Mouse (Mus musculus) midbrain, embryonic 13.5 days (tissue): Measurements from ENCODE around the gene Zfp219. TPM values are rescaled to one million over a fixed set of nuclear protein-coding genes. Genes with fewer than 3 reads are reported as not detected.

Source experiments
- ATAC-seq: fragments of 200-750 bp; cut with Nextera tagmentation; 2 replicates; pipeline ENCODE4 v1.8.0; 2017; ENCODE audit warnings: mild to moderate bottlenecking, moderate TSS enrichment, moderate library complexity
- H3K27ac ChIP-seq: fragments of 300-500 bp; sonication (generic); 2 replicates; pipeline ENCODE4 v1.5.1; 2015; ENCODE audit warnings: inconsistent platforms, mild to moderate bottlenecking, moderate library complexity
- H3K27me3 ChIP-seq: fragments of 300-500 bp; sonication (generic); 2 replicates; pipeline ENCODE4 v1.6.1; 2015; ENCODE audit warnings: mild to moderate bottlenecking, inconsistent platforms
- H3K36me3 ChIP-seq: fragments of 300-500 bp; sonication (generic); 2 replicates; pipeline ENCODE4 v1.6.1; 2015; ENCODE audit warnings: mild to moderate bottlenecking, inconsistent platforms
- H3K4me1 ChIP-seq: fragments of 300-500 bp; sonication (generic); replicated peaks from 2 replicates; pipeline ENCODE4 v1.6.1; 2015; ENCODE audit warnings: inconsistent platforms
- H3K4me2 ChIP-seq: fragments of 300-500 bp; sonication (generic); replicated peaks from 2 replicates; pipeline ENCODE4 v1.6.1; 2015; ENCODE audit warnings: moderate library complexity, mild to moderate bottlenecking, inconsistent platforms
- H3K4me3 ChIP-seq: fragments of 300-500 bp; sonication (generic); replicated peaks from 2 replicates; pipeline ENCODE4 v1.5.1; 2015; ENCODE audit warnings: mild to moderate bottlenecking, inconsistent platforms
- H3K9ac ChIP-seq: fragments of 300-500 bp; sonication (generic); replicated peaks from 2 replicates; pipeline ENCODE4 v1.6.1; 2015; ENCODE audit warnings: mild to moderate bottlenecking, inconsistent platforms
- H3K9me3 ChIP-seq: fragments of 300-500 bp; sonication (generic); 2 replicates; pipeline ENCODE4 v1.6.1; 2016; ENCODE audit warnings: mild to moderate bottlenecking, inconsistent platforms
- WGBS: fragments of 180-500 bp; shearing (Covaris S2); methylation state at CpG from one replicate; pipeline ENCODE4 v1.1.7; 2015; 5-methylcytosine and 5-hydroxymethylcytosine counted together
- polyA plus RNA-seq: library from polyadenylated mRNA; unstranded; fragments of >200 nt; fragmentation: Nextera tagmentation; extraction: Ambion mirVana; gene quantifications from 2 replicates; pipeline ENCODE4 v1.2.1, GENCODE M21; 2015

Zfp219 gene
- polyA plus RNA-seq, 1 experiment from 2014 or later, result 63.6 TPM

- Histone ChIP-seq H3K9me3 (no peaks in the 10 kb centered on the region), H3K9ac (no peak overlapping the region; the same call in 1 of the 2 replicates), H3K4me1 (peaks cover 66% of the 10 kb centered on the region), H3K4me2 (no peak overlapping the region), H3K27me3 (no peaks in the 10 kb centered on the region), H3K36me3 (no peaks in the 10 kb centered on the region), H3K27ac (peak overlapping the region; percentile 19; the same call in 1 of the 2 replicates), H3K4me3 (no peak overlapping the region)
- no peak for ATAC-seq
- WGBS, result 66% methylated on average over 13 of the region's 13 CpGs
Measured at GRCm38 (mm10) chr14:52016625-52017405, 3.7 kb downstream of the Zfp219 start.

GRCm38 (mm10) chr14:52015445-52016100 lies 5.0 kb downstream of the Zfp219 start, which contains the start of gene Tmem253:
TSS of gene Tmem253 (plus strand) at chr14:52015658.
- 18% methylated on average over 6 of the region's 6 CpGs for WGBS
- H3K9ac ChIP-seq, result peak within 1 kb of the TSS; percentile 90
- H3K4me2 ChIP-seq, result peak within 1 kb of the TSS; percentile 83
- H3K4me1 ChIP-seq, result peaks cover 69% of the 10 kb centered on the region
- H3K36me3 ChIP-seq, result no peaks in the 10 kb centered on the region
- no peaks in the 10 kb centered on the region for H3K27me3 ChIP-seq
- peak within 1 kb of the TSS; percentile 63 for H3K4me3 ChIP-seq
- no peak for ATAC-seq
- H3K27ac ChIP-seq, result peak within 1 kb of the TSS; percentile 99
- no peaks in the 10 kb centered on the region for H3K9me3 ChIP-seq

- Histone ChIP-seq H3K27ac (peak overlapping the region; percentile 99), H3K4me2 (peak overlapping the region; percentile 83), H3K27me3 (no peaks in the 10 kb centered on the region), H3K4me3 (peak overlapping the region; percentile 63), H3K9me3 (no peaks in the 10 kb centered on the region), H3K36me3 (no peaks in the 10 kb centered on the region), H3K4me1 (peaks cover 73% of the 10 kb centered on the region), H3K9ac (peak overlapping the region; percentile 90)
- WGBS, result 1% methylated on average over 19 of the region's 28 CpGs
- no peak for ATAC-seq
Measured at GRCm38 (mm10) chr14:52014761-52015311, 5.7 kb downstream of the Zfp219 start.

- peak overlapping the region; percentile 63 for H3K4me3 ChIP-seq
- no peaks in the 10 kb centered on the region for H3K27me3 ChIP-seq
- H3K36me3 ChIP-seq, result peaks cover 3% of the 10 kb centered on the region
- H3K9me3 ChIP-seq, result no peaks in the 10 kb centered on the region
- peak overlapping the region; percentile 99 for H3K27ac ChIP-seq
- H3K4me1 ChIP-seq, result peaks cover 78% of the 10 kb centered on the region
- peak overlapping the region; percentile 83 for H3K4me2 ChIP-seq
- 0% methylated on average over 4 of the region's 80 CpGs for WGBS
- ATAC-seq, result no peak
- H3K9ac ChIP-seq, result peak overlapping the region; percentile 90
Measured at GRCm38 (mm10) chr14:52014271-52014760, 6.2 kb downstream of the Zfp219 start.

- Histone ChIP-seq H3K27ac (peak overlapping the region; percentile 99), H3K36me3 (peaks cover 9% of the 10 kb centered on the region), H3K4me3 (peak overlapping the region; percentile 63), H3K4me2 (peak overlapping the region; percentile 83), H3K9ac (peak overlapping the region; percentile 90), H3K9me3 (no peaks in the 10 kb centered on the region), H3K27me3 (no peaks in the 10 kb centered on the region), H3K4me1 (peaks cover 78% of the 10 kb centered on the region)
- peak; percentile 3; the same call in 1 of the 2 replicates for ATAC-seq
- 1% methylated on average over 22 of the region's 24 CpGs for WGBS
Measured at GRCm38 (mm10) chr14:52013771-52014219, 6.7 kb downstream of the Zfp219 start.

GRCm38 (mm10) chr14:52013021-52013610 lies 7.4 kb downstream of the Zfp219 start:
- Histone ChIP-seq H3K4me3 (peak overlapping the region; percentile 63), H3K9ac (peak overlapping the region; percentile 90), H3K36me3 (peaks cover 15% of the 10 kb centered on the region), H3K27me3 (no peaks in the 10 kb centered on the region), H3K4me2 (peak overlapping the region; percentile 83), H3K27ac (peak overlapping the region; percentile 99), H3K9me3 (no peaks in the 10 kb centered on the region), H3K4me1 (peaks cover 78% of the 10 kb centered on the region)
- ATAC-seq, result no peak
- WGBS, result 3% methylated on average over 8 of the region's 8 CpGs

GRCm38 (mm10) chr14:52012553-52012952 lies 8.0 kb downstream of the Zfp219 start:
- peaks cover 77% of the 10 kb centered on the region for H3K4me1 ChIP-seq
- no peak for ATAC-seq
- WGBS, result 25% methylated on average over 5 of the region's 5 CpGs
- H3K4me3 ChIP-seq, result peak overlapping the region; percentile 63
- H3K4me2 ChIP-seq, result peak overlapping the region; percentile 83
- peak overlapping the region; percentile 99 for H3K27ac ChIP-seq
- no peaks in the 10 kb centered on the region for H3K27me3 ChIP-seq
- peaks cover 17% of the 10 kb centered on the region for H3K36me3 ChIP-seq
- H3K9me3 ChIP-seq, result no peaks in the 10 kb centered on the region
- peak overlapping the region; percentile 90 for H3K9ac ChIP-seq

- Histone ChIP-seq H3K9me3 (no peaks in the 10 kb centered on the region), H3K4me1 (peaks cover 81% of the 10 kb centered on the region), H3K4me2 (peak overlapping the region; percentile 83), H3K27ac (peak overlapping the region; percentile 99), H3K9ac (peak overlapping the region; percentile 90), H3K36me3 (peaks cover 21% of the 10 kb centered on the region), H3K27me3 (no peaks in the 10 kb centered on the region), H3K4me3 (peak overlapping the region; percentile 63)
- WGBS, result 54% methylated on average over 4 of the region's 4 CpGs
- ATAC-seq, result no peak
Measured at GRCm38 (mm10) chr14:52012085-52012484, 8.4 kb downstream of the Zfp219 start.

- Histone ChIP-seq H3K4me1 (peaks cover 81% of the 10 kb centered on the region), H3K4me3 (peak overlapping the region; percentile 47), H3K9ac (peak overlapping the region; percentile 90; the same call in 1 of the 2 replicates), H3K4me2 (peak overlapping the region; percentile 83), H3K27ac (peak overlapping the region; percentile 99), H3K9me3 (no peaks in the 10 kb centered on the region), H3K27me3 (no peaks in the 10 kb centered on the region), H3K36me3 (peaks cover 25% of the 10 kb centered on the region)
- 24% methylated on average over 1 of the region's 1 CpGs for WGBS
- no peak for ATAC-seq
Measured at GRCm38 (mm10) chr14:52011683-52012082, 8.8 kb downstream of the Zfp219 start.

GRCm38 (mm10) chr14:52010446-52011111 lies 10.0 kb downstream of the Zfp219 start:
- Histone ChIP-seq H3K27me3 (no peaks in the 10 kb centered on the region), H3K27ac (peak overlapping the region; percentile 99), H3K9ac (peak overlapping the region; percentile 90), H3K4me2 (peak overlapping the region; percentile 83), H3K4me1 (peaks cover 81% of the 10 kb centered on the region), H3K36me3 (peaks cover 36% of the 10 kb centered on the region), H3K4me3 (peak overlapping the region; percentile 47), H3K9me3 (no peaks in the 10 kb centered on the region)
- WGBS, result under 1% methylated on average over 9 of the region's 9 CpGs
- peak; percentile 89 for ATAC-seq

GRCm38 (mm10) chr14:52009841-52010240 lies 10.7 kb downstream of the Zfp219 start:
- H3K27ac ChIP-seq, result peak overlapping the region; percentile 99
- no peak for ATAC-seq
- H3K9ac ChIP-seq, result peak overlapping the region; percentile 90
- peaks cover 44% of the 10 kb centered on the region for H3K36me3 ChIP-seq
- peak overlapping the region; percentile 47 for H3K4me3 ChIP-seq
- 18% methylated on average over 6 of the region's 6 CpGs for WGBS
- peak overlapping the region; percentile 83 for H3K4me2 ChIP-seq
- H3K4me1 ChIP-seq, result peaks cover 82% of the 10 kb centered on the region
- no peaks in the 10 kb centered on the region for H3K27me3 ChIP-seq
- no peaks in the 10 kb centered on the region for H3K9me3 ChIP-seq
